Mouse (Mus musculus) midbrain, postnatal 0 days (tissue): ENCODE measurements around the gene Slc39a5. TPM values are rescaled to one million over a fixed set of nuclear protein-coding genes. Genes with fewer than 3 reads are reported as not detected.
A peak's percentile ranks its signal among the peaks of the same experiment; 100 is the strongest.

ENCODE experiments used
- ATAC-seq: fragments of 200-750 bp; cut with Nextera tagmentation; 2 replicates; pipeline ENCODE4 v1.8.0; 2017; ENCODE audit warnings: moderate number of reproducible peaks, mild to moderate bottlenecking, moderate TSS enrichment, moderate library complexity; ENCODE audit not compliant: low FRiP score
- DNase-seq: peaks from one replicate; pipeline ENCODE4 v3.0.0-alpha.2; 2015; ENCODE audit warnings: low spot score
- H3K27ac ChIP-seq: fragments of 300-500 bp; sonication (generic); 2 replicates; pipeline ENCODE4 v1.5.1; 2014; ENCODE audit warnings: low read depth, mild to moderate bottlenecking, low read length, mixed read lengths
- H3K27me3 ChIP-seq: fragments of 300-500 bp; sonication (generic); 2 replicates; pipeline ENCODE4 v1.6.1; 2014; ENCODE audit warnings: low read length, control low read depth, mixed read lengths; ENCODE audit not compliant: insufficient read depth
- H3K36me3 ChIP-seq: fragments of 300-500 bp; sonication (generic); 2 replicates; pipeline ENCODE4 v1.6.1; 2014; ENCODE audit warnings: low read length, control low read depth, mixed read lengths; ENCODE audit not compliant: insufficient read depth
- H3K4me1 ChIP-seq: fragments of 300-500 bp; sonication (generic); 2 replicates; pipeline ENCODE4 v1.6.1; 2014; ENCODE audit warnings: mild to moderate bottlenecking, control low read depth, antibody characterized with exemption, low read length, mixed read lengths; ENCODE audit not compliant: insufficient read depth
- H3K4me2 ChIP-seq: fragments of 300-500 bp; sonication (generic); 2 replicates; pipeline ENCODE4 v1.6.1; 2014; ENCODE audit warnings: low read depth, mild to moderate bottlenecking, low read length, mixed read lengths; ENCODE audit not compliant: poor library complexity, severe bottlenecking
- H3K4me3 ChIP-seq: fragments of 300-500 bp; sonication (generic); 2 replicates; pipeline ENCODE4 v1.5.1; 2014; ENCODE audit warnings: low read depth, mild to moderate bottlenecking, low read length, moderate library complexity
- H3K9ac ChIP-seq: fragments of 300-500 bp; sonication (generic); replicated peaks from 2 replicates; pipeline ENCODE4 v1.6.1; 2014; ENCODE audit warnings: mild to moderate bottlenecking, low read length, moderate library complexity, mixed read lengths; ENCODE audit not compliant: poor library complexity, severe bottlenecking
- H3K9me3 ChIP-seq: fragments of 300-500 bp; sonication (generic); 2 replicates; pipeline ENCODE4 v1.6.1; 2016; ENCODE audit warnings: low read length, control low read depth
- CTCF ChIP-seq: IDR thresholded peaks from 2 replicates; pipeline ENCODE4 v1.5.1; 2016; ENCODE audit warnings: antibody characterized with exemption, mild to moderate bottlenecking
- WGBS: fragments of 180-500 bp; shearing (Covaris S2); extraction: QIAGEN DNeasy Blood & Tissue Kit; methylation state at CpG from one replicate; pipeline ENCODE4 v1.1.7; 2014; 5-methylcytosine and 5-hydroxymethylcytosine counted together
- polyA plus RNA-seq: library from polyadenylated mRNA; unstranded; fragments of >200 nt; fragmentation: Nextera tagmentation; extraction: Ambion mirVana; gene quantifications from 2 replicates; pipeline ENCODE4 v1.2.1, GENCODE M21; 2015
- total RNA-seq: library from RNA; depleted of rRNA; stranded (reverse); fragments of >200 nt; gene quantifications from 2 replicates; pipeline ENCODE4 v1.2.3, GENCODE M21; 2014; rRNA removed

Gene Slc39a5
- total RNA-seq (0.16 and 0.61 TPM in 2 replicates), polyA plus RNA-seq (0.16 and 0.27 TPM in 2 replicates)

- peaks cover 3% of the 10 kb centered on the region; the same call in 1 of the 2 replicates for H3K36me3 ChIP-seq
- no peak within 1 kb of the TSS for H3K4me2 ChIP-seq
- no peaks in the 10 kb centered on the region for H3K9me3 ChIP-seq
- H3K27ac ChIP-seq = no peak within 1 kb of the TSS
- no peaks in the 10 kb centered on the region for H3K4me1 ChIP-seq
- ATAC-seq (no peak), DNase-seq (no peak)
- H3K4me3 ChIP-seq = no peak within 1 kb of the TSS
- no peaks in the 10 kb centered on the region for H3K27me3 ChIP-seq
- 23% methylated on average over 2 of the region's 2 CpGs for WGBS
- no peak within 1 kb of the TSS for H3K9ac ChIP-seq
- TF ChIP-seq CTCF = no peak
These were observed at the start of gene Slc39a5 for GRCm38 (mm10) chr10:128401056-128401455. Slc39a5 (minus strand) TSS chr10:128401229.

GRCm38 (mm10) chr10:128445407-128445806 lies 44.4 kb upstream of the Slc39a5 start:
- Histone ChIP-seq H3K9me3 (no peaks in the 10 kb centered on the region), H3K4me1 (no peaks in the 10 kb centered on the region), H3K9ac (no peak overlapping the region), H3K4me2 (no peak overlapping the region), H3K27ac (no peak overlapping the region), H3K4me3 (no peak overlapping the region), H3K36me3 (peaks cover 4% of the 10 kb centered on the region; the same call in 1 of the 2 replicates), H3K27me3 (no peaks in the 10 kb centered on the region)
- ATAC-seq (no peak), DNase-seq (no peak)
- no peak for TF ChIP-seq CTCF
- 82% methylated on average over 4 of the region's 4 CpGs for WGBS

DNA sequence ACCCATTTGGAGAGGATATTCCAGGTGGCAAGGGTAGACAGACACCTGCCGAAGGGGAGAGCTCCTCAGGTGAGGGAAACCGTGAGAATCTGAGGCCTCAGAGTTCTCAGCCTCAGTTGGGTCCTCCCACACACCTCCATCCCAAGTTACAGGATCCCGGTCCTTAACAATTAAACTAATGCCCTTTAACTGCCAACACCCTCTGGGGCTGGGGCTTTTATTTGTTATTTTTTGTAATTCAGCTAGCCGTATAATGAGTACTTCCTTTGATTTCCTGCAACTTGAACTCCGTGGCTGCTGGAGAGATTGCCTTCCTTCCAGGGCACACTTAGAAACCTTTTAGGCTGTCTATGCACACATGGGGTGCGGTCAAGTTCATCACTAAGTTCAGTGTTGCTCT lies 43.3 kb upstream of the Slc39a5 start:
- no peak overlapping the region for H3K4me2 ChIP-seq
- H3K36me3 ChIP-seq = peaks cover 11% of the 10 kb centered on the region
- H3K27ac ChIP-seq = no peak overlapping the region
- DNase-seq = no peak
- H3K4me1 ChIP-seq = no peaks in the 10 kb centered on the region
- TF ChIP-seq CTCF = no peak
- no peaks in the 10 kb centered on the region for H3K27me3 ChIP-seq
- no peak for ATAC-seq
- 81% methylated on average over 6 of the region's 6 CpGs for WGBS
- no peaks in the 10 kb centered on the region for H3K9me3 ChIP-seq
- no peak overlapping the region for H3K9ac ChIP-seq
- H3K4me3 ChIP-seq = no peak overlapping the region

DNA sequence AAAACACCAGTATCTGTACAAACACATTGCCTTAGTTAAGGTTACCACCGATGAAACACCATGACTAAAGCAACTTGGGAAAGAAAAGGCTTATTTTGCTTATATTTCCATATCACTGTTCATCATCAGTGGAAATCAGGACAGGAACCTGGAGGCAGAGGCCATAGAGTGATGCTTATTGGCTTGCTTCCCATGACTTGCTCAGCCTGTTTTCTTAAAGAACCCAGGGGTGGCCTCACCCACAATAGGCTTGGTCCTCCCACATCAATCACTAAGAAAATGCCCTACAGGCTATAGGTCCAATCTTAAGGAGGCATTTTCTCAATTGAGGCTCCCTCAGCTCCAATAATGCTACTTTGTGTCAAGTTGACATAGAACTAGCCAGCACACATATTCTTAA lies 41.7 kb upstream of the Slc39a5 start:
- no peak for DNase-seq
- H3K27ac ChIP-seq = no peak overlapping the region
- H3K4me3 ChIP-seq = no peak overlapping the region
- H3K4me1 ChIP-seq = no peaks in the 10 kb centered on the region
- ATAC-seq = no peak
- no peaks in the 10 kb centered on the region for H3K27me3 ChIP-seq
- 94% methylated on average over 1 of the region's 1 CpGs for WGBS
- no peak overlapping the region for H3K9ac ChIP-seq
- H3K9me3 ChIP-seq = no peaks in the 10 kb centered on the region
- peaks cover 25% of the 10 kb centered on the region for H3K36me3 ChIP-seq
- H3K4me2 ChIP-seq = no peak overlapping the region
- TF ChIP-seq CTCF = no peak

GRCm38 (mm10) chr10:128441324-128442119 lies 40.5 kb upstream of the Slc39a5 start:
- Histone ChIP-seq H3K27ac (no peak overlapping the region), H3K9me3 (no peaks in the 10 kb centered on the region), H3K4me3 (no peak overlapping the region), H3K36me3 (peaks cover 34% of the 10 kb centered on the region), H3K9ac (no peak overlapping the region), H3K4me1 (no peaks in the 10 kb centered on the region), H3K4me2 (no peak overlapping the region), H3K27me3 (no peaks in the 10 kb centered on the region)
- ATAC-seq (no peak), DNase-seq (no peak)
- no peak for TF ChIP-seq CTCF
- 78% methylated on average over 10 of the region's 10 CpGs for WGBS

DNA sequence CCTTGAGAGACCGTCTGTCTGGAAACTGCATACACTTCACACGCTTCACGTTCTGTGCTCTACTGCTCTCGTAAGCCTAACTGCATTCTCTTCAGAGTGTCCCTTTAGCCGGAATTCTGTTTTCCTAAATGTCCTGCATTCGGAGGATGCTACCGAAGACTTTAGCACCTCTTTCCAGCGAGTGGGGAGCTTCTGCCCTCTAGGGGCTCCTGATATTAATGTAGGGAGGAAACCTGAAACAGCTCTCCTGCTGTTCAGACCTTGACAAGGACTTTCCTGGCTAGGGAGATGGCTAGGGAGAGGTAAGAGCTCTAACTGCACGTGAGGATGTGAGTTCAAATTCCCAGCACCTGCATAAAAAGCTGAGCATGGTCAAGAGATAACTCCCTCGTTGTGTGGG lies 39.4 kb upstream of the Slc39a5 start:
- TF ChIP-seq CTCF = peak; percentile 66
- Histone ChIP-seq H3K27ac (no peak overlapping the region), H3K36me3 (peaks cover 46% of the 10 kb centered on the region), H3K4me2 (no peak overlapping the region), H3K9ac (no peak overlapping the region), H3K27me3 (no peaks in the 10 kb centered on the region), H3K4me3 (no peak overlapping the region), H3K4me1 (no peaks in the 10 kb centered on the region), H3K9me3 (no peaks in the 10 kb centered on the region)
- ATAC-seq (no peak), DNase-seq (peak; percentile 62)
- WGBS = 63% methylated on average over 10 of the region's 10 CpGs
